Mouse (Mus musculus): ENCODE results near the gene Nop2.

The Nop2 gene

DNA sequence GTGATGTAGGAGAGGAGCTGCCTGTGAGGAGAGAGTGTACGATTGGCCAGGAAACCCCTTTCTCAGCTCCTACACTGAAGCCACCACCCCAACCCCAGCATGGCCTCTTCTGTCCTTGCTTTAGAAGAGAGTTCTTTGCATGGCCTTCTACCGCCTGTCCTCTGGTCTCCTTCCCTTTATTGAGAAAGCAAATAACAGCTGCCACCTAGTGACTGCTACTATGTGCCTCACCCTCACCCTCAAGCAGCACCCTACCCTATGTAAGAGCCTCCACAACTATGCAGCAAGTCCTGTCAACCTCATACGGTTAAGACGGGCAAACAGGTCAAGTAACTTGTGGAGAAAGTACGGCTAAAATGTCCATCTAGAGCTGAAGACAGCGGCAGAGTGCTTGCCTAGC is 38.5 kb downstream of the Nop2 start:
- DNase-seq (ENCODE audit: low spot score in 2 of 2): no peak

DNA sequence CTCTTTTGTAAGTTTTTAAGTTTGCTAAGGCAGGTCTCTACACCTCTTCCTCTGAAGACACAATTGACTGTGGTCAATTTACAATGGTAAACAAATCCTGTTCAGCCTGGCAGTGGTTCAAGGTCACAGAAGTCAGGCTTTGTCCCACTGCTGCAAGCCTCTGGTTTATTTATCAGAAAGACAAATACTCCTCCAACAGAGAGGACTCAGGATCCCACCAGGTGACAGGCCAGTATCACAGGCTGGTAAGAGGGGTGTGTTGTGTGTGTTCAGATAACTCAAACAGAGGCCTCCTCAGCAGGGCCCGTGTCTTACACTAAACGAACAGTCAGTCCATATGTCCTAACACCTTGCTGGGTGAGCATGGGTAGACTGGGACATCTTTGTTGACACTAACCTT is 40.8 kb downstream of the Nop2 start:
- no peak for DNase-seq (ENCODE audit: low spot score in 2 of 2)

DNA sequence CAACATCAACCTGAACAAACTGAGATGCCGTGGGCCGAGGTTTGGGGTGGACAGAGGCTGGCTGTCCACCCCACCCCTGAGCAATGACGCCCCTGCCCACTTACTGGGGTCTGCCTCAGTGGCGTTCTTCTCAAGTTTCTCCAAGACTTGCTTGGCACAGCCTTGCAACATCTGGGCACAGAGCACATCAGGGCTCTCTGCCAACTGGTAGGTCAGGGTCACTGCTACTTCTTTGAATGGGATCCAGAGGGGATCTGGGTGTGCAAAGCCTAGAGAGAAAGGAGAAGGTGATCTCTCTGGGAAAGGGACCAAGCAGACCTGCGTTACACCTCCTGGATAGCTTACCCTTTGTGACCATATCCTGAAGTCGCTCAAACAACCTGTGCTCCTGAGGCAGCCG is 41.5 kb downstream of the Nop2 start:
- DNase-seq (ENCODE audit: low spot score in 2 of 2): no peak

DNA sequence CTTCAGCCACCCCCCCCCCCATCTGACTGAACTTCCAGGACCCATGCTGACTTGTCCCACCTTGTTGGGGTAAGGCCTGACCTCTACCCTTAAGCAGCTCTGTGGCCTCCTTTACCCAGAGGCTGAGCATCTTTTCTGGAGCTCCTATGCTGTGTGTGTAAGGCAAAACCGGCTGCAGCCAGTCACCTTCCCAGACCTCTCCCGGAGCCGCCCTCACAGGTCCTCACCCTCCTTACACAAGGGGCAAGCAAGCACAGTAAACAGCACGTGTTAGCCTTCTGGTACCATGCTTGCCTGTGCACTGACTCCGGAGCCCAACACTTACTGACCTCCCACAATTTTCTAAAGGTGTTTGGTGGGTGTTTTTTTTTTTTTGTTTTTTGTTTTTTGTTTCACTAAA is 43.8 kb downstream of the Nop2 start:
- no peak for DNase-seq (ENCODE audit: low spot score in 2 of 2)

DNA sequence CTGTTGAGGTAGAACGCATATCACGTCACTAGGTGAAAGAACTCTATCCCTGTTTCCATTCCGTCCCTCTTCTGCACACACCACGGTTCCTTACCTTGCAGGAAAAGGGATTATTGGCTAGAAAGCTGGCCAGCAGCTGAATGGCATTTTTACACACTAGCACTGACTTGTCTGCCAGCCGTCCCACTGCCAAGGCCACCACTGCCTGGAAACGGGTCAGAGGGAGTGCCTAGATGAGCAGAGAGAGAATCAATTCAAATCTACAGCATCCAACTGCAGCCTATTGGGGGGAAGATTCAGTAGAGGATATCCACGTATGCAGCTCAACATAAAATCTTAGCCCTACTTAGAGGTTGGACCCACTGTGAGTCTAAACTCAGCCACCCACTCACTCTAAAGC is 47.9 kb downstream of the Nop2 start:
- no peak for DNase-seq (ENCODE audit: low spot score in 2 of 2)

DNA sequence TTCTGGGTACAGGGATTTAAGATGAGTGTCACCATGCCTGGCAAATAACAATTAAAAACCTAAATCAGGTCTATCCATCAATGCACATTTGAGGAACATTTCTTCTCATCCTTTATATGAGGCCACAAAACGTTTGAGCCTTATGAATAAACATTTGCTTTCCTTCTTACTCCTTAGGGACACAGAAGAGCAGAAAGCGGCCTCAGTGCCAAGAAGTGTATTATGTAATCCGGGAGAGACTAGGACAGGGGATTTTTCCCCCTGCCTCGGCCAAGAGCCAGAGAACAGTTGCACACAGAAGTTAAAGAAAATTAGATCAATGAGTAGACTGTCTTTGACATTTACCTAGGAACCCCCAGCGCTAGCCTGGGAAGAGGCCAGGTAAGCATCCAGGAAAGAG is 50.4 kb downstream of the Nop2 start:
- no peak for DNase-seq (ENCODE audit: low spot score in 2 of 2)

DNA sequence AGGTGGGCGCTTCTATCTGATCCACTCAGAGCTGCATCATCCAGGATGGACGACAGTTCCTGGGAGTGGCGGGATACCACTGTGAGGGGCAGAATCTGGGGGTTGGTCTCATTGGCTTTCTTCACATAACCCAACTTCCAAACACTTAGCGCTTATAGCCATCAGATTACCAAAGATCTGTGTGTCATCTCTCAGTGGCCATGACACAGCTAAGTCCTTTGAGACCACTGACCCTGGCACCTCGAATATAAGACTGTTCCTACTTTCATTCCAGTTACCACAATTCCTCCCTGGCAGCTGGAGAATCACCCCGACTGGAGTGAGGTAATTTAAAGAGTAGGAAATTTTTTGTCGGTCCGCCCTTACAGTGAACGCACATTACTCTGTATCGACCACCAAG is 54.5 kb downstream of the Nop2 start:
- DNase-seq (ENCODE audit: low spot score in 2 of 2): no peak

DNA sequence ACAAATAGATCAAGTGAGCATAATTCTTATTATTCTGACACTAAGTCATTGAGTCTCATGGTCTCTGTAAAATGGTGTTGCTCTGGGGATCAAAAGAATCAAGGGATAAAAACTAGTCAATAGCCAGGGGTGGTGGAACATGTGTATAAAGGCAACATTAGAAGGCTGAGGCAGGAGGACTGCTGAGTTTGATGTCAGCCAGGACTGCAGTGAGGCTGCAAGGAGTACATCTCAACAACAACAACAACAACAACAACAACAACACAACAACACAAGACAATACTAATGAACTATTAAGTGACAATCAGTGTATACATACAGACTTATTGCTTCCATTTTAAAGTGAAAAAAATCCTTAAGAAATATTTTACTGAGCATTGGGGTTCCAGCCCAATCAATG is 59.1 kb downstream of the Nop2 start:
- no peak for DNase-seq (ENCODE audit: low spot score in 2 of 2)

DNA sequence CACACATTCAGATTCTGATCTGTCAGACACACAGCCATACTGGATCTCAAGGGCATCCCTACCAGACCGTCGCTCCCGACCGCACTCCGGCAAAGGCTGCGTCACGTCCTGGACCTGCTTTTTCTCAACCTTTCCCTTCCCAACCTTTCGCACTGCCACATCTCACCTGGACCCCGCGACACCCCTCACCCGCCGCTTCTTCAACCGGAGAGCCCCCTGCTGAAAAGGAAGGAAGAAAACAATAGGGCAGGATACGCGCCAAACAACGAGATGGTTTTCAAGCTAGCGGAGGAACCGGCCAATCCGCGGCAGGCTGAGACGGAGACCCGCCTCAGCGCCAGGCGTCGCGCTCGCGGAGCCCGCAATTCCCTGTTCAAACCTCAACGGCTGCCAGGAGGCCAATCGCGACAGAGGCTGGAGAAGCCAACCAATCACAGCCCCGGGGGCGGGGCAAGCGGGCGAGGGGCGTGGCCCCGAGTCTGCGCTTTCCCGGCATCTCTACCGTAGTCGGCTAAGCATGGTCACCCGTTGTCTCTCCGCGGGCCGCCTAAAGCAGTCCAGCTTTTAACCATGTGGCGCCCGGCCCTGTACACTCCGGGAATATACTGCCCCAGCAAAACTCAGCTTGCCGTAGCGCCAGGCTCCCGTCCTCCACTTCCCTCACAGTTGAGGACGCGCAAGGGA is 59.8 kb downstream of the Nop2 start, which contains the start of the genes Ncapd2 and Mrpl51:
TSS of gene Ncapd2 (minus strand) at position 370 of the 684 bp plus-strand sequence.
TSS of gene Mrpl51 (plus strand) at position 470 of the 684 bp plus-strand sequence.
- DNase-seq (ENCODE audit: low spot score in 2 of 2): peak; percentile 91 to 97

DNA sequence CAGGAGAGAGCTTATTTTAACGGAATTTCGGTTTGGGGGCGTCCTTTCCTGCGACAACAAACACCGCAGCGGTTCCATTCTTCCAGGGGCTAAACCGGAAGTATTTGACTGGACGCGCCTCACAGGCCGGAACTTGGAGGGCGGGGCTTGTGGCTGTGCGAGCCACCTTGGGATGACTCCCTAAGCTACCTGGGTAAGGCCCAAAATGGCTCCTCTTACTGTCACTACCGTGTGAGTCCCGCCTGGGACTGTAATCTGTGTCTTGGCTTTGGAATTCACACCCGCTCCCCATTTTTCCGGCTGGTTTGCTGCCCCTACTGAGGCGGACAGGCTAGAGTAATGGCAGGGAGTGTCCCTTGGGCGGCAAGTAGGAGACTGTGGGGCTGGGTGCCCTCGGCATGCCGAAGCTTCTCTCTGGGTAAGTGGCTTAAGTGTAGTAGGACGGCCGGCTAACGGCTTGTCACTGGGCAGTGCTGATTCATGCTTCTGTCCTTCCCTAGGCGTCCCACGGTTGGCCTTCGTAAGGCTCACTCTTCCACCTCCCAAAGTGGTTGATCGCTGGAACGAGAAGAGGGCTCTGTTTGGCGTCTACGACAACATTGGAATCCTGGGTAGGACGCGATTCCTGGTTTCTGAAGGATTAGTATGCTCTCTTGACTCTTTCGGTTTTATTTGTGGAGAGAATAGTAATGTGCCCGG is 60.5 kb downstream of the Nop2 start:
- DNase-seq (ENCODE audit: low spot score in 2 of 2): peak; percentile 83 to 93

DNA sequence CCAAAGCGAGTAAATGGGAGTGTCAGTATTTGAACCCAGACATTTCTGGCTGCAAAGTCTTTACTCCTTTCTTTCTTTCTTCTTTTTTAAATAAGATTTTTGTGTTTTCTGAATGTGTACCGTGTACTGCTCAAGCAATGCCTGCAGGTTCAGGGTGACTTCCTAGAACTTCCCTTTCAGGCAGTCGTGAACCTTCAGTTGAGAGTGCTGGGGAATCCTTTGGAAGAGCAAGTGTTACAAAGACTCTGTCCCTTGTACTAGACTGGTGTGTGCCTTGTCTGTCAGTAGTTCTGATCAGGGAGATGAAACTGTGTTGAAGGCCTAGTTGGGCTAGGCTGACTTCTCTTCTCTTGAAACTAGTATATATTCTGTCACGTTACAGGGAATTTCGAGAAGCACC is 61.1 kb downstream of the Nop2 start:
- DNase-seq (ENCODE audit: low spot score in 2 of 2): no peak

DNA sequence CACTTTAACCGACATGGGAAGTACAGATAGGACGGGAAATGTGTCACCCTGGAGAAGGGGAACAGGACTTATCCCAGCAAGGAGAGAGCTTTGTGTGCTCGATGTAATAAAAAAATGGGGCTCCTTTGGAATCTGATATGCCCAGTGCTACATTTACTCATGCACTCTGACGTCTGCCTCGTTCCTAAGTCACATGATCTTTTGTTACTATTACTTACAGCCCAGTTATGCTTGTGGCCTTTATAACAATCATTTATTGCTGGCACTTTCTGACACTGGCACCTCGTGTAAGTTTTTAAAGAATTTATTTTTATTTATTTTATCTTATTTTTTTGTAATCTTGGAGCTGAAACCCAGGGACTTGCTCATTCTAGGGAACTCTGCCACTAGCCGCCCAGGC is 61.7 kb downstream of the Nop2 start:
- no peak for DNase-seq (ENCODE audit: low spot score in 2 of 2)
